Mouse (Mus musculus) CH12.LX (cell line): ENCODE results near the gene Ccnd1. TPM values are rescaled to one million over a fixed set of nuclear protein-coding genes. Genes with fewer than 3 reads are reported as not detected.
A peak's percentile ranks its signal among the peaks of the same experiment; 100 is the strongest.

Source experiments
- DNase-seq: peaks from one replicate; pipeline ENCODE4 v3.0.0-alpha.2; 2013; ENCODE audit errors: extremely low read depth
- H3K27ac ChIP-seq: 2 replicates; pipeline ENCODE4 v1.5.1; 2012; ENCODE audit warnings: low read depth, mild to moderate bottlenecking, control low read depth, moderate library complexity; ENCODE audit not compliant: insufficient read depth
- H3K27me3 ChIP-seq: replicated peaks from 2 replicates; pipeline ENCODE3; 2012; ENCODE audit warnings: inconsistent platforms
- H3K36me3 ChIP-seq, 2 experiments: replicated peaks in 1 of 2; 2 replicates each; pipeline versions ENCODE3 to v1.6.1; 2012; ENCODE audit warnings: inconsistent platforms in 1 of 2, low read length in 1 of 2, mild to moderate bottlenecking in 1 of 2, mixed read lengths in 1 of 2, moderate library complexity in 1 of 2; ENCODE audit not compliant: control insufficient read depth in 1 of 2, insufficient read depth in 1 of 2
- H3K4me1 ChIP-seq, 2 experiments: 2 replicates each; pipeline ENCODE4 v1.6.1; 2012; ENCODE audit warnings: inconsistent platforms in 1 of 2, moderate library complexity in 1 of 2; ENCODE audit not compliant: insufficient read depth in 2 of 2, control insufficient read depth in 1 of 2
- H3K4me2 ChIP-seq: 2 replicates; pipeline ENCODE4 v1.6.1; 2012; ENCODE audit warnings: low read depth, mild to moderate bottlenecking, control low read depth; ENCODE audit not compliant: poor library complexity, insufficient read depth, severe bottlenecking
- H3K4me3 ChIP-seq, 3 experiments: fragments of 150-350 bp in 1 of 3; sonication (generic) in 1 of 3; replicated peaks in 1 of 3; 2 replicates each; pipeline versions ENCODE3 to v1.5.1; 2011 to 2012; ENCODE audit warnings: low read depth in 2 of 3, low read length in 2 of 3, mild to moderate bottlenecking in 2 of 3, moderate library complexity in 2 of 3, control low read depth in 1 of 3, improper control_type of control experiment in 1 of 3, inconsistent platforms in 1 of 3, mixed read lengths in 1 of 3; ENCODE audit not compliant: poor library complexity in 1 of 3
- H3K79me2 ChIP-seq: replicated peaks from 2 replicates; pipeline ENCODE4 v1.6.1; 2012; ENCODE audit warnings: mild to moderate bottlenecking, moderate library complexity; ENCODE audit not compliant: control insufficient read depth, poor library complexity, insufficient read depth, severe bottlenecking; ENCODE audit errors: extremely low read depth
- H3K9ac ChIP-seq: 2 replicates; pipeline ENCODE4 v1.6.1; 2012; ENCODE audit warnings: low read depth, mild to moderate bottlenecking, control low read depth, moderate library complexity; ENCODE audit not compliant: insufficient read depth
- H3K9me3 ChIP-seq: replicated peaks from 2 replicates; pipeline ENCODE3; 2012; ENCODE audit warnings: low read length, inconsistent platforms, mixed read lengths
- BHLHE40 ChIP-seq: IDR thresholded peaks from 2 replicates; pipeline ENCODE4 v1.6.1; 2011; ENCODE audit warnings: mild to moderate bottlenecking, low read depth, low read length, improper control_type of control experiment
- CTCF ChIP-seq, 2 experiments: IDR thresholded peaks in 1 of 2; conservative IDR thresholded peaks in 1 of 2; 2 replicates each; pipeline ENCODE4 v1.5.1; 2011 to 2012; ENCODE audit warnings: low read depth in 2 of 2, low read length in 2 of 2, improper control_type of control experiment in 1 of 2, inconsistent platforms in 1 of 2, mild to moderate bottlenecking in 1 of 2, moderate library complexity in 1 of 2
- ELF1 ChIP-seq: IDR thresholded peaks from 2 replicates; pipeline ENCODE4 v1.6.1; 2014; ENCODE audit warnings: low read depth, mild to moderate bottlenecking, inconsistent platforms, low read length, improper control_type of control experiment
- EP300 ChIP-seq: IDR thresholded peaks from 2 replicates; pipeline ENCODE4 v1.6.1; 2011; ENCODE audit warnings: low read length, improper control_type of control experiment
- ETS1 ChIP-seq: conservative IDR thresholded peaks from 2 replicates; pipeline ENCODE4 v1.6.1; 2012; ENCODE audit warnings: low read depth, mild to moderate bottlenecking, inconsistent platforms, low read length, improper control_type of control experiment, moderate library complexity
- GABPA ChIP-seq: IDR thresholded peaks from 2 replicates; pipeline ENCODE4 v1.6.1; 2012; ENCODE audit warnings: low read depth, low read length, improper control_type of control experiment, inconsistent platforms; ENCODE audit not compliant: insufficient replicate concordance
- HCFC1 ChIP-seq: IDR thresholded peaks from 2 replicates; pipeline ENCODE4 v1.6.1; 2012; ENCODE audit warnings: low read depth, mild to moderate bottlenecking, inconsistent platforms, low read length, improper control_type of control experiment
- IRF4 ChIP-seq: IDR thresholded peaks from 2 replicates; pipeline ENCODE4 v1.6.1; 2014; ENCODE audit warnings: low read depth, mild to moderate bottlenecking, inconsistent platforms, low read length, improper control_type of control experiment
- JUN ChIP-seq: IDR thresholded peaks from 2 replicates; pipeline ENCODE4 v1.6.1; 2011; ENCODE audit warnings: low read depth, mild to moderate bottlenecking, low read length, improper control_type of control experiment, moderate library complexity; ENCODE audit not compliant: insufficient read depth
- MAFK ChIP-seq: IDR thresholded peaks from 2 replicates; pipeline ENCODE4 v1.6.1; 2011; ENCODE audit warnings: low read length, improper control_type of control experiment; ENCODE audit not compliant: insufficient replicate concordance
- MAX ChIP-seq: IDR thresholded peaks from 2 replicates; pipeline ENCODE4 v1.6.1; 2011; ENCODE audit warnings: low read length, improper control_type of control experiment
- MAZ ChIP-seq: IDR thresholded peaks from 2 replicates; pipeline ENCODE4 v1.6.1; 2012; ENCODE audit warnings: low read depth, mild to moderate bottlenecking, inconsistent platforms, low read length, improper control_type of control experiment, moderate library complexity
- MEF2A ChIP-seq: IDR thresholded peaks from 2 replicates; pipeline ENCODE4 v1.6.1; 2014; ENCODE audit warnings: low read depth, mild to moderate bottlenecking, inconsistent platforms, low read length, improper control_type of control experiment, borderline replicate concordance
- MXI1 ChIP-seq: IDR thresholded peaks from 2 replicates; pipeline ENCODE4 v1.6.1; 2011; ENCODE audit warnings: mild to moderate bottlenecking, low read depth, low read length, improper control_type of control experiment
- MYC ChIP-seq: IDR thresholded peaks from 2 replicates; pipeline ENCODE4 v1.6.1; 2011; ENCODE audit warnings: low read depth, mild to moderate bottlenecking, improper control_type of control experiment, low read length
- NELFE ChIP-seq: IDR thresholded peaks from 2 replicates; pipeline ENCODE4 v1.6.1; 2011; ENCODE audit warnings: low read depth, low read length, improper control_type of control experiment
- PAX5 ChIP-seq: IDR thresholded peaks from 2 replicates; pipeline ENCODE4 v1.6.1; 2012; ENCODE audit warnings: low read length, inconsistent platforms, mixed read lengths
- POLR2A ChIP-seq: IDR thresholded peaks from 2 replicates; pipeline ENCODE4 v1.6.1; 2011; ENCODE audit warnings: low read depth, mild to moderate bottlenecking, improper control_type of control experiment, low read length
- POLR2AphosphoS2 ChIP-seq: IDR thresholded peaks from 2 replicates; pipeline ENCODE4 v1.6.1; 2011; ENCODE audit warnings: low read depth, low read length, improper control_type of control experiment
- RAD21 ChIP-seq: IDR thresholded peaks from 2 replicates; pipeline ENCODE4 v1.6.1; 2011; ENCODE audit warnings: low read depth, mild to moderate bottlenecking, low read length, improper control_type of control experiment, moderate library complexity
- RCOR1 ChIP-seq: conservative IDR thresholded peaks from 2 replicates; pipeline ENCODE4 v1.6.1; 2012; ENCODE audit warnings: low read depth, mild to moderate bottlenecking, inconsistent platforms, low read length, improper control_type of control experiment
- SIN3A ChIP-seq: IDR thresholded peaks from 2 replicates; pipeline ENCODE4 v1.6.1; 2012; ENCODE audit warnings: low read length, improper control_type of control experiment, inconsistent platforms
- SMC3 ChIP-seq: IDR thresholded peaks from 2 replicates; pipeline ENCODE4 v1.6.1; 2011; ENCODE audit warnings: low read depth, low read length, improper control_type of control experiment
- TCF12 ChIP-seq: IDR thresholded peaks from 2 replicates; pipeline ENCODE4 v1.6.1; 2014; ENCODE audit warnings: low read depth, mild to moderate bottlenecking, inconsistent platforms, low read length, improper control_type of control experiment
- UBTF ChIP-seq: IDR thresholded peaks from 2 replicates; pipeline ENCODE4 v1.6.1; 2012; ENCODE audit warnings: low read depth, mild to moderate bottlenecking, inconsistent platforms, low read length, improper control_type of control experiment, moderate library complexity
- USF2 ChIP-seq: conservative IDR thresholded peaks from 2 replicates; pipeline ENCODE4 v1.6.1; 2011; ENCODE audit warnings: low read depth, low read length, improper control_type of control experiment
- ZC3H11A ChIP-seq: IDR thresholded peaks from 2 replicates; pipeline ENCODE4 v1.6.1; 2012; ENCODE audit warnings: low read depth, mild to moderate bottlenecking, inconsistent platforms, low read length, improper control_type of control experiment
- ZKSCAN1 ChIP-seq: IDR thresholded peaks from 2 replicates; pipeline ENCODE4 v1.6.1; 2012; ENCODE audit warnings: low read depth, inconsistent platforms, low read length, improper control_type of control experiment, borderline replicate concordance
- dilution Hi-C: fragments of 300-500 bp; cut with MboI; formaldehyde crosslinking; loops from 2 replicates; pipeline ENCODE4 v1.14.3; 2020; ENCODE audit warnings: low sequenced_read_pairs; ENCODE audit not compliant: extremely low pct_unique_long_range_greater_than_20kb, extremely low pct_ligation_motif_present
- in situ Hi-C: fragments of 300-500 bp; cut with MboI; formaldehyde crosslinking; loops from 3 replicates; pipeline ENCODE4 v1.14.3; 2019; ENCODE audit warnings: low sequenced_read_pairs, low pct_ligation_motif_present, low pct_unique_long_range_greater_than_20kb, mixed read lengths
- polyA plus RNA-seq: library from polyadenylated mRNA; unstranded; fragments of >175 nt; gene quantifications from 2 replicates; pipeline ENCODE4 v1.2.1, GENCODE M21; 2012; ENCODE audit warnings: low read depth; ENCODE audit not compliant: insufficient read length
- total RNA-seq, 2 experiments: library from RNA; depleted of rRNA; stranded (reverse); fragments of 300-350 nt in 1 of 2; fragments of >200 nt in 1 of 2; gene quantifications; 2 replicates each; pipeline ENCODE4 v1.2.3; 2012 to 2014

The Ccnd1 gene
- total and polyA plus RNA-seq, 3 experiments = 0.16 to 0.34 TPM; not detected in 1

- Histone ChIP-seq H3K4me3 (peak overlapping the region in 1 of 3 experiments; percentile 46), H3K4me1 (peaks cover under 1 to 27% of the 10 kb centered on the region in 2 experiments; a peak in 3 of 4 replicates), H3K4me2 (peak overlapping the region; percentile 31), H3K36me3 (no peaks in the 10 kb centered on the region), H3K9me3 (peaks cover 5% of the 10 kb centered on the region)
- DNase-seq = peak; percentile 79
- in situ Hi-C loops (loop anchor here (5.0 kb wide), 2 partner anchors 180 to 305 kb away; no protein-coding TSS in a partner anchor), dilution Hi-C loops (no loop called here)
- peak; percentile 60 to 97 for TF ChIP-seq CTCF (conservative IDR thresholded peaks at IDR 0.05 in 1 of 2, IDR thresholded peaks at IDR 0.05 in 1 of 2; ENCODE audit: low read depth in 2 of 2, low read length in 2 of 2)
- peak; percentile 38; the same call in 1 of the 2 replicates for TF ChIP-seq ZC3H11A
- no peak for TF ChIP-seq UBTF
- TF ChIP-seq MAZ = peak; percentile 61; the same call in 1 of the 2 replicates
- TF ChIP-seq SMC3 = peak; percentile 91
- TF ChIP-seq POLR2A = no peak
- TF ChIP-seq BHLHE40 = no peak
- no peak for TF ChIP-seq MXI1
- TF ChIP-seq JUN = no peak
- no peak for TF ChIP-seq NELFE
- TF ChIP-seq ELF1 = 0 out of 2 replicates have a peak, but pooled peaks have one; percentile 23
- no peak for TF ChIP-seq MYC
- TF ChIP-seq PAX5 = no peak
- peak; percentile 97 for TF ChIP-seq RAD21
- TF ChIP-seq MAFK = no peak
- TF ChIP-seq SIN3A = no peak
- no peak for TF ChIP-seq ZKSCAN1
- TF ChIP-seq POLR2AphosphoS2 = no peak
- no peak for TF ChIP-seq GABPA
- no peak for TF ChIP-seq EP300
- TF ChIP-seq IRF4 = peak; percentile 41; the same call in 1 of the 2 replicates
- TF ChIP-seq TCF12 = 0 out of 2 replicates have a peak, but pooled peaks have one; percentile 20
- TF ChIP-seq, all 38 proteins: peak for 8
- peaks cover 67% of the 10 kb centered on the region for H3K27me3 ChIP-seq
- no peak overlapping the region for H3K9ac ChIP-seq
- H3K27ac ChIP-seq = no peak overlapping the region
- no peaks in the 10 kb centered on the region for H3K79me2 ChIP-seq
These were observed 2.2 kb downstream of the Ccnd1 start for GRCm38 (mm10) chr7:144937490-144937889.

- no peaks in the 10 kb centered on the region for H3K79me2 ChIP-seq
- TF ChIP-seq UBTF (no peak), MAZ (no peak), ETS1 (no peak), HCFC1 (no peak), ZKSCAN1 (no peak), MXI1 (no peak), CTCF (conservative IDR thresholded peaks at IDR 0.05 in 1 of 2, IDR thresholded peaks at IDR 0.05 in 1 of 2; ENCODE audit: low read depth in 2 of 2, low read length in 2 of 2) (no peak), IRF4 (no peak), RCOR1 (no peak), USF2 (no peak), MAX (no peak), MEF2A (no peak), JUN (no peak), MYC (no peak), MAFK (no peak), SIN3A (no peak)
- no peak overlapping the region for H3K4me3 ChIP-seq
- DNase-seq = no peak
- no peak overlapping the region for H3K27ac ChIP-seq
- dilution Hi-C loops (no loop called here), in situ Hi-C loops (loop anchor here (5.0 kb wide), 2 partner anchors 181 to 306 kb away; no protein-coding TSS in a partner anchor)
- peaks cover 2 to 32% of the 10 kb centered on the region in 2 experiments; a peak in 3 of 4 replicates for H3K4me1 ChIP-seq
- H3K4me2 ChIP-seq = no peak overlapping the region
- H3K27me3 ChIP-seq = peaks cover 56% of the 10 kb centered on the region
- peaks cover 3% of the 10 kb centered on the region for H3K9me3 ChIP-seq
- H3K9ac ChIP-seq = no peak overlapping the region
- H3K36me3 ChIP-seq = no peaks in the 10 kb centered on the region
These were observed 3.3 kb downstream of the Ccnd1 start for GRCm38 (mm10) chr7:144936311-144936880.
